Mouse (Mus musculus) thymus, adult 2 months (tissue): ENCODE measurements around the gene Hyou1. TPM values are rescaled to one million over a fixed set of nuclear protein-coding genes. Genes with fewer than 3 reads are reported as not detected.

ENCODE experiments used
- DNase-seq: peaks from one replicate; pipeline ENCODE4 v3.0.0; 2021
- H3K27ac ChIP-seq: fragments of 200-500 bp; 2 replicates; pipeline ENCODE4 v1.5.1; 2012; ENCODE audit warnings: low read length, control low read depth; ENCODE audit not compliant: control insufficient read depth, insufficient read depth
- H3K27me3 ChIP-seq: fragments of 200-500 bp; 2 replicates; pipeline ENCODE4 v1.6.1; 2012; ENCODE audit warnings: mild to moderate bottlenecking, low read length, moderate library complexity, mixed read lengths; ENCODE audit not compliant: control insufficient read depth, insufficient read depth
- H3K36me3 ChIP-seq: fragments of 200-500 bp; 2 replicates; pipeline ENCODE4 v1.6.1; 2012; ENCODE audit warnings: mild to moderate bottlenecking, low read length, moderate library complexity; ENCODE audit not compliant: control insufficient read depth, insufficient read depth
- H3K4me1 ChIP-seq: fragments of 200-500 bp; replicated peaks from 2 replicates; pipeline ENCODE4 v1.6.1; 2012; ENCODE audit warnings: low read length; ENCODE audit not compliant: control insufficient read depth, insufficient read depth
- H3K4me3 ChIP-seq: fragments of 200-500 bp; 2 replicates; pipeline ENCODE4 v1.5.1; 2012; ENCODE audit warnings: mild to moderate bottlenecking, low read length, control low read depth, moderate library complexity; ENCODE audit not compliant: control insufficient read depth, insufficient read depth
- CTCF ChIP-seq: fragments of 200-500 bp; IDR thresholded peaks from 2 replicates; pipeline ENCODE4 v1.5.1; 2012; ENCODE audit warnings: mild to moderate bottlenecking, control low read depth, low read length, moderate library complexity, borderline replicate concordance; ENCODE audit not compliant: control insufficient read depth, poor library complexity, insufficient read depth; ENCODE audit errors: extremely low read depth
- POLR2A ChIP-seq: fragments of 200-500 bp; IDR thresholded peaks from 2 replicates; pipeline ENCODE4 v1.6.1; 2012; ENCODE audit warnings: mild to moderate bottlenecking, low read length, control low read depth, moderate library complexity; ENCODE audit not compliant: control insufficient read depth, poor library complexity, insufficient read depth; ENCODE audit errors: extremely low read depth
- WGBS: fragments of 180-500 bp; shearing (Covaris S2); methylation state at CpG from one replicate; pipeline ENCODE4 v1.1.7; 2018; 5-methylcytosine and 5-hydroxymethylcytosine counted together
- polyA plus RNA-seq: library from polyadenylated mRNA; depleted of rRNA; stranded (reverse); fragments of >200 nt; gene quantifications from 2 replicates; pipeline ENCODE4 v1.2.3, GENCODE M21; 2012

Gene Hyou1
- polyA plus RNA-seq, 1 experiment, result 75.5 TPM

DNA sequence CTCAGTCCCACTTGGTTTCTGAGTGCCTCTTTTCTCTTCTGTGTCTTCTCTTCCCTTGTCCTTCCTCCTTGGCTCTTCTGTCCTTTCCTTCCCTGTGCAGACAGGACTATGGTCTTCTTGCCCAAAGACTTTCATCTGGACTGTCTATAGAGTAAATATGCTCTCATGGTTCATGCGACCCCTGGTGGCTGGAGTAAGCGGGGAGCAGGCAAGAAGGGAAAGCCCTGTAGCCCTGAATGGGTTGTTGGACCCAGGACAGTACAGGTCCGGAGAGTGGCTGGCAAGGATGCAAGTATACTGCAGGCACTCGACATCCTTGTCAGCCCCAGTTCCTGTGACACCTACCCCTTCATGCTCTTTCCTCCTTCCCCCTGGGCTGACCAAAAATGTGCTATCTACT is 12.2 kb downstream of the Hyou1 start:
- 38% methylated on average over 4 of the region's 4 CpGs for WGBS
- Histone ChIP-seq H3K36me3 (peaks cover 31% of the 10 kb centered on the region), H3K27ac (no peak overlapping the region), H3K4me1 (no peaks in the 10 kb centered on the region), H3K4me3 (no peak overlapping the region), H3K27me3 (no peaks in the 10 kb centered on the region)
- TF ChIP-seq POLR2A (no peak), CTCF (peak; percentile 54; the same call in 1 of the 2 replicates)
- DNase-seq, result peak; percentile 71

GRCm38 (mm10) chr9:44396684-44397411 is 17.6 kb downstream of the Hyou1 start, which contains the start of gene Slc37a4:
Slc37a4 (plus strand) TSS chr9:44396852.
- Histone ChIP-seq H3K36me3 (peaks cover 9% of the 10 kb centered on the region), H3K27ac (no peak within 1 kb of the TSS), H3K4me3 (peak within 1 kb of the TSS; percentile 59), H3K4me1 (peaks cover 14% of the 10 kb centered on the region), H3K27me3 (no peaks in the 10 kb centered on the region)
- peak; percentile 78 for TF ChIP-seq POLR2A
- TF ChIP-seq CTCF, result 0 out of 2 replicates have a peak, but pooled peaks have one; percentile 9
- DNase-seq, result peak; percentile 86
- WGBS, result under 1% methylated on average over 43 of the region's 43 CpGs

DNA sequence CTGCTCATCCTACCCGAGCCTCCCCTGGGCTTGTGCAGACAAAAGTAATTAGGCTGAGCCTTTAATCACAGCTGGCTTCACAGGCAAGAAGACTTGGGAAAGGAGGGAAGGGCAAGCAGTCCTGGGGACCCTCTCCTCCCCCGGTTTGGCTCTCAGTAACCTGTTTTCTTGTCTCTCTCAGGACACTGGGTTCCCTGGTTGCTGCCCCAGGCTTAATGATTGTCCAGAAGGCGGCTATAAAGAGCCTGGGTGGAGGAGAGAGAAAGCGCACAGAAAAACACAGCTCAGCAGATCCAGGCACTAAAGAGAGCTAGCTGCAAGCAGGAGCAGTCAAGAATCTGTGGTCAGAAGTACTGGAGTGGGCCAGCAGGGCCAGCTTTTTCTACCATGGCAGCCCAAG is 18.8 kb downstream of the Hyou1 start:
- DNase-seq, result no peak
- 69% methylated on average over 4 of the region's 4 CpGs for WGBS
- Histone ChIP-seq H3K4me3 (no peak overlapping the region), H3K27me3 (no peaks in the 10 kb centered on the region), H3K4me1 (peaks cover 14% of the 10 kb centered on the region), H3K27ac (no peak overlapping the region), H3K36me3 (peaks cover 17% of the 10 kb centered on the region)
- TF ChIP-seq POLR2A, result no peak
- TF ChIP-seq CTCF, result no peak

- Histone ChIP-seq H3K36me3 (peaks cover 19% of the 10 kb centered on the region), H3K27ac (no peak overlapping the region), H3K4me3 (no peak overlapping the region), H3K4me1 (peaks cover 14% of the 10 kb centered on the region), H3K27me3 (no peaks in the 10 kb centered on the region)
- no peak for TF ChIP-seq CTCF
- TF ChIP-seq POLR2A, result no peak
- WGBS, result 95% methylated on average over 9 of the region's 9 CpGs
- no peak for DNase-seq
Observed at GRCm38 (mm10) chr9:44398551-44398950, 19.3 kb downstream of the Hyou1 start.

DNA sequence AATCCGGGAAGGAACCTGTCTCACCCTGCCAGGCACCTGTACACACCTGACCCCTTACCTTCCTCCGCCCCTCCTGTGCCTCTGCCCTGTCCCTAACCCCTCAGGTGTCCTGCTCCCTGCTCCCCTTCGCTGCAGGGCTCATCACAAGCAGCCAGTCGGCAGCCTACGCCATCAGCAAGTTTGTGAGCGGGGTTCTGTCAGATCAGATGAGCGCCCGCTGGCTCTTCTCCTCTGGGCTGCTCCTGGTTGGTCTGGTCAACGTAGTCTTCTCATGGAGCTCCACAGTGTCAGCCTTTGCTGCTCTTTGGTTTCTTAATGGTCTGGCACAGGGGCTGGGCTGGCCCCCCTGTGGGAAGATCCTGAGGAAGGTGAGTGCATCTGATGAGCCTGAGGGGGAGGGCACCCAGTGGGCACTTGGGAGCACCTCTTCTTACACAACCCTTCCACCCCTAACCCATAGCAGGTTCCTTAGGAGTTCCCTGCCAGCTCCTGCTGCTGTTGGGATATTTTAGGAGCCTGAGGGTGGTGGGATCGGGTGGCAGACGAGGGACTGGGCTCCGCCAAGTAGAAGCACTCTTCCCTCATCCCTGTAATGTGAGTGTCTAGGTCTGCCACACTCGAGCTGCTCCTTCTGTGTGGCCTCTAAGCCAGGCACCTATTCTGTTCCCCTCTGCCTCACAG is 20.0 kb downstream of the Hyou1 start:
- no peak overlapping the region for H3K27ac ChIP-seq
- TF ChIP-seq POLR2A (no peak), CTCF (no peak)
- H3K4me3 ChIP-seq, result no peak overlapping the region
- peaks cover 14% of the 10 kb centered on the region for H3K4me1 ChIP-seq
- H3K27me3 ChIP-seq, result no peaks in the 10 kb centered on the region
- no peak for DNase-seq
- WGBS, result 95% methylated on average over 13 of the region's 13 CpGs
- peaks cover 26% of the 10 kb centered on the region for H3K36me3 ChIP-seq

GRCm38 (mm10) chr9:44399795-44400114 is 20.5 kb downstream of the Hyou1 start:
- TF ChIP-seq CTCF (no peak), POLR2A (no peak)
- H3K27ac ChIP-seq, result no peak overlapping the region
- H3K36me3 ChIP-seq, result peaks cover 31% of the 10 kb centered on the region
- DNase-seq, result no peak
- 96% methylated on average over 6 of the region's 6 CpGs for WGBS
- H3K4me1 ChIP-seq, result peaks cover 14% of the 10 kb centered on the region
- H3K4me3 ChIP-seq, result no peak overlapping the region
- no peaks in the 10 kb centered on the region for H3K27me3 ChIP-seq

DNA sequence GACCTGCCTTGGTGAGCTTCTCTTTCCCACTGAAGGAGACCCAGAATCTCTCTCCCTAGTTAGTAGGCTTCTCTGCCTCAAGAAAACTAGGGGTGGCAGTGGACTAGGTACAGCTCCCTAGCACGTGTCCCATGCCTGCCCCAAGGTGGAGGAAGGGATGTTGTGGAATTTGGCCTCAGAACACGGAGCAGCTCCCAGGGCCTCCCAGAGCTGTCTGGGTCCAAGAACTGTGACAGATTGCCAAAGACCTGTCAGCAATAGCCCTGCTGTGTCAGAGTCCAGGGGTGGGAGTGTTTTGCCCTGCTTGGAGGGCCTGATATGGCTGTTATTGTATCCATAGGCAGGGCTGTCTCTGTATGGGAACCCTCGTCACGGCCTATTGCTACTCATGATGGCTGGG is 21.8 kb downstream of the Hyou1 start:
- Histone ChIP-seq H3K4me3 (no peak overlapping the region), H3K4me1 (peaks cover 15% of the 10 kb centered on the region), H3K27ac (no peak overlapping the region), H3K36me3 (peaks cover 36% of the 10 kb centered on the region), H3K27me3 (no peaks in the 10 kb centered on the region)
- WGBS, result 92% methylated on average over 4 of the region's 4 CpGs
- TF ChIP-seq CTCF, result no peak
- no peak for TF ChIP-seq POLR2A
- no peak for DNase-seq
